Mouse (Mus musculus) hindbrain, embryonic 10.5 days (tissue): ENCODE data around the gene Sirt6. TPM values are rescaled to one million over a fixed set of nuclear protein-coding genes. Genes with fewer than 3 reads are reported as not detected.
A peak's percentile ranks its signal among the peaks of the same experiment; 100 is the strongest.

Experiments
- DNase-seq: peaks from one replicate; pipeline ENCODE4 v3.0.0-alpha.2; 2017; ENCODE audit warnings: low spot score
- H3K27ac ChIP-seq: fragments of 300-500 bp; sonication (generic); 2 replicates; pipeline ENCODE4 v1.5.1; 2016; ENCODE audit warnings: mild to moderate bottlenecking, moderate library complexity
- H3K27me3 ChIP-seq: fragments of 300-500 bp; sonication (generic); 2 replicates; pipeline ENCODE4 v1.6.1; 2016; ENCODE audit warnings: mild to moderate bottlenecking; ENCODE audit not compliant: poor library complexity, insufficient read depth, severe bottlenecking
- H3K36me3 ChIP-seq: fragments of 300-500 bp; sonication (generic); 2 replicates; pipeline ENCODE4 v1.6.1; 2016; ENCODE audit warnings: mild to moderate bottlenecking, moderate library complexity
- H3K4me1 ChIP-seq: fragments of 300-500 bp; sonication (generic); replicated peaks from 2 replicates; pipeline ENCODE4 v1.6.1; 2016; ENCODE audit warnings: mild to moderate bottlenecking
- H3K4me3 ChIP-seq: fragments of 300-500 bp; sonication (generic); 2 replicates; pipeline ENCODE4 v1.5.1; 2016; ENCODE audit warnings: mild to moderate bottlenecking, moderate library complexity
- H3K9me3 ChIP-seq: fragments of 300-500 bp; sonication (generic); 2 replicates; pipeline ENCODE4 v1.6.1; 2016; ENCODE audit warnings: mild to moderate bottlenecking, moderate library complexity
- WGBS: fragments of 180-500 bp; shearing (Covaris S2); methylation state at CpG from one replicate; pipeline ENCODE4 v1.1.7; 2016; 5-methylcytosine and 5-hydroxymethylcytosine counted together
- polyA plus RNA-seq: library from polyadenylated mRNA; unstranded; fragments of >200 nt; fragmentation: Nextera tagmentation; extraction: Ambion mirVana; gene quantifications from 2 replicates; pipeline ENCODE4 v1.2.1, GENCODE M21; 2016

Gene Sirt6
- polyA plus RNA-seq, 1 experiment from 2014 or later, result 57.3 TPM

GRCm38 (mm10) chr10:81575695-81576094 lies 51.9 kb downstream of the Sirt6 start:
- Histone ChIP-seq H3K9me3 (no peaks in the 10 kb centered on the region), H3K4me3 (peak overlapping the region; percentile 55), H3K4me1 (peaks cover 57% of the 10 kb centered on the region), H3K27me3 (peaks cover 90% of the 10 kb centered on the region), H3K27ac (peak overlapping the region; percentile 81), H3K36me3 (no peaks in the 10 kb centered on the region)
- 4% methylated on average over 6 of the region's 6 CpGs for WGBS
- DNase-seq, result no peak

GRCm38 (mm10) chr10:81575208-81575631 lies 52.4 kb downstream of the Sirt6 start:
- under 1% methylated on average over 30 of the region's 30 CpGs for WGBS
- H3K9me3 ChIP-seq, result no peaks in the 10 kb centered on the region
- DNase-seq, result peak; percentile 46
- H3K27ac ChIP-seq, result peak overlapping the region; percentile 81
- H3K27me3 ChIP-seq, result peaks cover 87% of the 10 kb centered on the region
- peaks cover 57% of the 10 kb centered on the region for H3K4me1 ChIP-seq
- H3K36me3 ChIP-seq, result no peaks in the 10 kb centered on the region
- H3K4me3 ChIP-seq, result peak overlapping the region; percentile 55

- 17% methylated on average over 10 of the region's 10 CpGs for WGBS
- Histone ChIP-seq H3K27me3 (peaks cover 87% of the 10 kb centered on the region), H3K36me3 (no peaks in the 10 kb centered on the region), H3K4me3 (peak within 1 kb of the TSS; percentile 55), H3K4me1 (peaks cover 62% of the 10 kb centered on the region), H3K9me3 (no peaks in the 10 kb centered on the region), H3K27ac (peak within 1 kb of the TSS; percentile 81)
- no peak for DNase-seq
These were observed 53.2 kb downstream of the Sirt6 start, which contains the start of gene Tle2 for GRCm38 (mm10) chr10:81574081-81575056. Gene Tle2 (plus strand): TSS chr10:81574561.

GRCm38 (mm10) chr10:81572975-81573374 lies 54.6 kb downstream of the Sirt6 start:
- peak overlapping the region; percentile 52; the same call in 1 of the 2 replicates for H3K4me3 ChIP-seq
- H3K9me3 ChIP-seq, result no peaks in the 10 kb centered on the region
- peaks cover 87% of the 10 kb centered on the region for H3K27me3 ChIP-seq
- H3K27ac ChIP-seq, result peak overlapping the region; percentile 75
- WGBS, result 11% methylated on average over 9 of the region's 9 CpGs
- no peaks in the 10 kb centered on the region for H3K36me3 ChIP-seq
- H3K4me1 ChIP-seq, result peaks cover 76% of the 10 kb centered on the region
- DNase-seq, result no peak

- H3K27ac ChIP-seq, result peak overlapping the region; percentile 75
- peaks cover 83% of the 10 kb centered on the region for H3K4me1 ChIP-seq
- no peaks in the 10 kb centered on the region for H3K36me3 ChIP-seq
- 2% methylated on average over 9 of the region's 9 CpGs for WGBS
- DNase-seq, result no peak
- H3K27me3 ChIP-seq, result peaks cover 87% of the 10 kb centered on the region
- peak overlapping the region; percentile 52 for H3K4me3 ChIP-seq
- H3K9me3 ChIP-seq, result no peaks in the 10 kb centered on the region
These were observed 55.4 kb downstream of the Sirt6 start for GRCm38 (mm10) chr10:81572133-81572671.

Other genes with a start within 250 kb of the Sirt6 start
- gene Fzr1, start 249.3 kb downstream of the Sirt6 start, polyA plus RNA-seq, result 138 and 143 TPM in 2 replicates
- gene Dohh, start 243.4 kb downstream of the Sirt6 start, polyA plus RNA-seq, result 95.8 and 98.2 TPM in 2 replicates
- 4.0 and 4.8 TPM in 2 replicates for gene Gm48551, start 243.3 kb downstream of the Sirt6 start, polyA plus RNA-seq
- gene Gm48552, start 238.8 kb downstream of the Sirt6 start, polyA plus RNA-seq, result 1.0 and 2.5 TPM in 2 replicates
- 2.7 and 3.0 TPM in 2 replicates for gene Smim24, start 234.7 kb downstream of the Sirt6 start, polyA plus RNA-seq
- gene Nfic, start 172.2 kb downstream of the Sirt6 start, polyA plus RNA-seq, result 10.5 and 16.0 TPM in 2 replicates
- gene Celf5, start 145.1 kb downstream of the Sirt6 start, polyA plus RNA-seq, result 3.1 and 12.9 TPM in 2 replicates
- gene Ncln, start 131.4 kb downstream of the Sirt6 start, polyA plus RNA-seq, result 87.4 and 92.6 TPM in 2 replicates
- gene S1pr4, start 127.7 kb downstream of the Sirt6 start, polyA plus RNA-seq, result 0.39 and 0.42 TPM in 2 replicates
- gene Gna15, start 103.6 kb downstream of the Sirt6 start, polyA plus RNA-seq, result 0.63 and 1.6 TPM in 2 replicates
- gene Gna11, start 82.6 kb downstream of the Sirt6 start, polyA plus RNA-seq, result 71.2 and 76.9 TPM in 2 replicates
- 297 and 430 TPM in 2 replicates for gene Aes, start 68.3 kb downstream of the Sirt6 start, polyA plus RNA-seq
- gene Tle2, start 53.2 kb downstream of the Sirt6 start, polyA plus RNA-seq, result 8.6 and 15.7 TPM in 2 replicates
- gene Tle6, start 26.7 kb downstream of the Sirt6 start, polyA plus RNA-seq, result 6.9 and 7.1 TPM in 2 replicates
- gene BC025920, start 21.5 kb downstream of the Sirt6 start, polyA plus RNA-seq, result 1.3 and 2.1 TPM in 2 replicates
- 6.8 and 7.5 TPM in 2 replicates for gene Ankrd24, start 743 bp upstream of the Sirt6 start, polyA plus RNA-seq
- gene Gm10778, start 21.3 kb upstream of the Sirt6 start, polyA plus RNA-seq, result 3.6 and 5.7 TPM in 2 replicates
- gene Zfp433, start 77.0 kb upstream of the Sirt6 start, polyA plus RNA-seq, result 18.0 and 19.8 TPM in 2 replicates
- gene Gm3055, start 143.4 kb upstream of the Sirt6 start, polyA plus RNA-seq, result 9.7 and 12.1 TPM in 2 replicates
- gene Gm4767, start 184.4 kb upstream of the Sirt6 start, polyA plus RNA-seq, result 2.7 and 3.3 TPM in 2 replicates
- gene Gm32687, start 236.1 kb upstream of the Sirt6 start, polyA plus RNA-seq, result 9.3 TPM in 2 replicates